ENCODE assay signal across 8 mouse cellular contexts in the genomic region with DNA sequence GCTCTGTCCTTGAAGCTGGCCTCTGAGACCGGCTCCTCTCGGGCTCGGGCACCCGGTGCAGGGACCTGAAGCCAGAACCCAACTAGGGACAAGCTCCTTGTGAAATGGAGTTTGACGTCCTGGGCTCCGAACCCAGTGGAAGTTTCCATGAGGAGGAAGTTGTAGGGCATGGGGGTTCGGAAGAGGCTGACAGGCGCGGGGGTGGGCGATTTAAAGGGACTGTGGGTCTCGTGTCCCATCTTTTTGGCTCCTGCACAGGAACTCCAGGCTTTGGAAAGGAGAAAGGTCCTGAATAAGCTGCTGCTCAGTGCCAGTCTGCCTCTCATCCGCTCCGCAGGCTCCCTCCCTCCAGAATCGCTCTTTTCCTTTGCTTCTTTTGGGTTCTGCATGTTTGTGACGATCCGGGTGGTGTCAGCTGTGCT. TPM values are rescaled to one million over a fixed set of nuclear protein-coding genes. Genes with fewer than 3 reads are reported as not detected.
DNase-seq lines count a peak whose midpoint lies in the region; ATAC-seq and TF ChIP-seq lines count a peak whose summit lies in the region.

No protein-coding gene starts in this region.

- H3K27ac ChIP-seq in embryonic facial prominence, embryonic 12.5 days = no peak overlapping the region
- H3K27ac ChIP-seq in hindbrain, postnatal 0 days = peak overlapping the region; percentile 60; the same call in 1 of the 2 replicates
- H3K27ac ChIP-seq in lung, postnatal 0 days (ENCODE audit: low read length) = no peak overlapping the region
- H3K27ac ChIP-seq in stomach, embryonic 15.5 days = no peak overlapping the region; the same call in 1 of the 2 replicates

- H3K36me3 ChIP-seq in embryonic facial prominence, embryonic 12.5 days = no peaks in the 10 kb centered on the region
- no peaks in the 10 kb centered on the region for H3K36me3 ChIP-seq in hindbrain, postnatal 0 days (ENCODE audit: insufficient read depth, low read length)
- H3K36me3 ChIP-seq in lung, postnatal 0 days (ENCODE audit: insufficient read depth, low read length) = no peaks in the 10 kb centered on the region
- no peaks in the 10 kb centered on the region for H3K36me3 ChIP-seq in stomach, embryonic 15.5 days

- H3K9me3 ChIP-seq in embryonic facial prominence, embryonic 12.5 days = no peaks in the 10 kb centered on the region
- H3K9me3 ChIP-seq in hindbrain, postnatal 0 days (ENCODE audit: low read length) = no peaks in the 10 kb centered on the region
- H3K9me3 ChIP-seq in lung, postnatal 0 days (ENCODE audit: low read length) = no peaks in the 10 kb centered on the region
- no peaks in the 10 kb centered on the region for H3K9me3 ChIP-seq in stomach, embryonic 15.5 days

- ATAC-seq in embryonic facial prominence, embryonic 12.5 days (ENCODE audit: insufficient number of reproducible peaks, insufficient read depth, low FRiP score, low TSS enrichment) = peak; percentile 4; the same call in 1 of the 2 replicates
- ATAC-seq in hindbrain, postnatal 0 days = peak; percentile 31; the same call in 1 of the 2 replicates
- ATAC-seq in lung, postnatal 0 days = peak; percentile 11; the same call in 1 of the 2 replicates
- ATAC-seq in stomach, embryonic 15.5 days (ENCODE audit: insufficient read depth, low FRiP score, low read depth) = no peak; the same call in none of the 2 replicates

- WGBS in embryonic facial prominence, embryonic 12.5 days = under 1% methylated on average over 16 of the region's 16 CpGs
- WGBS in hindbrain, postnatal 0 days = under 1% methylated on average over 16 of the region's 16 CpGs
- WGBS in lung, postnatal 0 days = 1% methylated on average over 16 of the region's 16 CpGs
- 0% methylated on average over 16 of the region's 16 CpGs for WGBS in stomach, embryonic 15.5 days

- H3K27me3 ChIP-seq in embryonic facial prominence, embryonic 12.5 days = peaks cover 17% of the 10 kb centered on the region
- peaks cover 5% of the 10 kb centered on the region; the same call in 1 of the 2 replicates for H3K27me3 ChIP-seq in hindbrain, postnatal 0 days (ENCODE audit: insufficient read depth, low read length)
- H3K27me3 ChIP-seq in lung, postnatal 0 days (replicated peaks; ENCODE audit: insufficient read depth, low read length) = 0 out of 2 replicates have a peak, but pooled peaks cover 4% of the 10 kb centered on the region
- 0 out of 2 replicates have a peak, but pooled peaks cover 5% of the 10 kb centered on the region for H3K27me3 ChIP-seq in stomach, embryonic 15.5 days (replicated peaks)

- peaks cover 8% of the 10 kb centered on the region for H3K4me1 ChIP-seq in embryonic facial prominence, embryonic 12.5 days
- H3K4me1 ChIP-seq in hindbrain, postnatal 0 days (ENCODE audit: insufficient read depth, low read length) = no peaks in the 10 kb centered on the region
- 0 out of 2 replicates have a peak, but pooled peaks cover 6% of the 10 kb centered on the region for H3K4me1 ChIP-seq in lung, postnatal 0 days (ENCODE audit: insufficient read depth, low read depth, low read length)
- H3K4me1 ChIP-seq in stomach, embryonic 15.5 days = peaks cover 10% of the 10 kb centered on the region

- no peak for TF ChIP-seq CTCF in hindbrain, postnatal 0 days (IDR thresholded peaks at IDR 0.05; ENCODE audit: low read depth)
- no peak for TF ChIP-seq CTCF in lung, postnatal 0 days (IDR thresholded peaks at IDR 0.05)

- no peak for TF ChIP-seq EP300 in lung, postnatal 0 days (IDR thresholded peaks at IDR 0.05)

- H3K9ac ChIP-seq in embryonic facial prominence, embryonic 12.5 days = peak overlapping the region; percentile 60
- peak overlapping the region; percentile 68 for H3K9ac ChIP-seq in hindbrain, postnatal 0 days (replicated peaks; ENCODE audit: low read length)
- peak overlapping the region; percentile 36 for H3K9ac ChIP-seq in lung, postnatal 0 days (replicated peaks; ENCODE audit: low read depth)
- peak overlapping the region; percentile 37 for H3K9ac ChIP-seq in stomach, embryonic 15.5 days

- peak overlapping the region; percentile 66 for H3K4me3 ChIP-seq in embryonic facial prominence, embryonic 12.5 days
- H3K4me3 ChIP-seq in hindbrain, postnatal 0 days (ENCODE audit: low read length) = peak overlapping the region; percentile 83
- peak overlapping the region; percentile 62 for H3K4me3 ChIP-seq in lung, postnatal 0 days (ENCODE audit: low read depth, low read length)
- H3K4me3 ChIP-seq in stomach, embryonic 15.5 days (replicated peaks) = peak overlapping the region; percentile 73

- DNase-seq in kidney, adult 9 months = peak; percentile 74
- no peak for DNase-seq in kidney, postnatal 4 days
- DNase-seq in ES-CJ7 (ENCODE audit: low read depth, low spot score) = peak; percentile 38
- DNase-seq in hindbrain, postnatal 0 days (ENCODE audit: low spot score) = peak; percentile 52
- no peak for DNase-seq in lung, postnatal 0 days (ENCODE audit: low spot score)
- no peak for DNase-seq in gastrocnemius, postnatal 14 days

- H3K4me2 ChIP-seq in embryonic facial prominence, embryonic 12.5 days (replicated peaks) = peak overlapping the region; percentile 99
- H3K4me2 ChIP-seq in hindbrain, postnatal 0 days (ENCODE audit: low read depth, low read length) = peak overlapping the region; percentile 100
- H3K4me2 ChIP-seq in lung, postnatal 0 days (replicated peaks; ENCODE audit: low read depth, low read length) = peak overlapping the region; percentile 98
- H3K4me2 ChIP-seq in stomach, embryonic 15.5 days = peak overlapping the region; percentile 99

- intact Hi-C loops in gastrocnemius, postnatal 14 days (cut with DNase I; ENCODE audit: low total_unique reads) = no loop called here

RNA-seq across cellular contexts. Expression of gene Thrb, which starts 1.1 kb away (rescaled TPM):
- 3.0 and 4.1 TPM in 2 replicates for polyA plus RNA-seq in embryonic facial prominence, embryonic 12.5 days (2016; fragmentation: Nextera tagmentation; extraction: Ambion mirVana)
- 2.7 and 5.3 TPM in 2 replicates for total RNA-seq in hindbrain, postnatal 0 days (2014; rRNA removed)
- polyA plus RNA-seq in hindbrain, postnatal 0 days (2015; fragmentation: Nextera tagmentation; extraction: Ambion mirVana) = 2.4 and 2.8 TPM in 2 replicates
- polyA plus RNA-seq in lung, postnatal 0 days (2015; fragmentation: Nextera tagmentation; extraction: Ambion mirVana) = 2.8 and 3.3 TPM in 2 replicates
- polyA plus RNA-seq in stomach, embryonic 15.5 days (2015; fragmentation: Nextera tagmentation; extraction: Ambion mirVana) = 2.8 and 3.3 TPM in 2 replicates
- total RNA-seq in gastrocnemius, postnatal 14 days (2021) = 1 to 10 TPM; 7.3 to 8.4 TPM

Comparison
In these comparisons a context has a peak if more than half of its experiments do, and no peak if none do; other contexts are left out.
1. DNase-seq: peak in kidney, adult 9 months (single experiment), ES-CJ7 (single experiment) and hindbrain, postnatal 0 days (single experiment); none in kidney, postnatal 4 days (0 of 2), lung, postnatal 0 days (single experiment) and gastrocnemius, postnatal 14 days (single experiment).
2. Peak in every context shown above with its lines, with median percentiles within 50 percentile points of each other: H3K4me2 ChIP-seq, H3K4me3 ChIP-seq and H3K9ac ChIP-seq.